Mouse (Mus musculus) hindbrain, embryonic 16.5 days (tissue): ENCODE data around the gene Lypd6. TPM values are rescaled to one million over a fixed set of nuclear protein-coding genes. Genes with fewer than 3 reads are reported as not detected.

Experiments used
- ATAC-seq: fragments of 200-750 bp; cut with Nextera tagmentation; 2 replicates; pipeline ENCODE4 v1.8.0; 2017; ENCODE audit warnings: moderate TSS enrichment, moderate library complexity
- H3K27ac ChIP-seq: fragments of 300-500 bp; sonication (generic); 2 replicates; pipeline ENCODE4 v1.5.1; 2014; ENCODE audit warnings: low read depth, mild to moderate bottlenecking, control low read depth, low read length, moderate library complexity
- H3K27me3 ChIP-seq: fragments of 300-500 bp; sonication (generic); replicated peaks from 2 replicates; pipeline ENCODE4 v1.6.1; 2014; ENCODE audit warnings: low read length; ENCODE audit not compliant: control insufficient read depth, insufficient read depth
- H3K36me3 ChIP-seq: fragments of 300-500 bp; sonication (generic); 2 replicates; pipeline ENCODE4 v1.6.1; 2014; ENCODE audit warnings: mild to moderate bottlenecking, low read length, moderate library complexity, mixed read lengths; ENCODE audit not compliant: control insufficient read depth, insufficient read depth
- H3K4me1 ChIP-seq: fragments of 300-500 bp; sonication (generic); 2 replicates; pipeline ENCODE4 v1.6.1; 2014; ENCODE audit warnings: low read depth, low read length; ENCODE audit not compliant: control insufficient read depth, insufficient read depth
- H3K4me2 ChIP-seq: fragments of 300-500 bp; sonication (generic); 2 replicates; pipeline ENCODE4 v1.6.1; 2014; ENCODE audit warnings: mild to moderate bottlenecking, low read length, control low read depth, moderate library complexity
- H3K4me3 ChIP-seq: fragments of 300-500 bp; sonication (generic); 2 replicates; pipeline ENCODE4 v1.5.1; 2014; ENCODE audit warnings: mild to moderate bottlenecking, low read length, control low read depth, moderate library complexity
- H3K9ac ChIP-seq: fragments of 300-500 bp; sonication (generic); 2 replicates; pipeline ENCODE4 v1.6.1; 2014; ENCODE audit warnings: low read depth, mild to moderate bottlenecking, control low read depth, low read length, moderate library complexity
- H3K9me3 ChIP-seq: fragments of 300-500 bp; sonication (generic); 2 replicates; pipeline ENCODE4 v1.6.1; 2014; ENCODE audit warnings: mild to moderate bottlenecking, low read length, moderate library complexity; ENCODE audit not compliant: control insufficient read depth
- WGBS: fragments of 180-500 bp; shearing (Covaris S2); extraction: QIAGEN DNeasy Blood & Tissue Kit; methylation state at CpG from one replicate; pipeline ENCODE4 v1.1.7; 2014; 5-methylcytosine and 5-hydroxymethylcytosine counted together
- polyA plus RNA-seq: library from polyadenylated mRNA; unstranded; fragments of >200 nt; fragmentation: Nextera tagmentation; extraction: Ambion mirVana; gene quantifications from 2 replicates; pipeline ENCODE4 v1.2.1, GENCODE M21; 2015

Gene Lypd6
- polyA plus RNA-seq, 1 experiment from 2014 or later = 14.1 TPM

GRCm38 (mm10) chr2:50065902-50066245, 355 bp upstream of the Lypd6 start:
- Histone ChIP-seq H3K4me1 (peaks cover 6% of the 10 kb centered on the region), H3K9me3 (no peaks in the 10 kb centered on the region), H3K4me3 (peak overlapping the region; percentile 60), H3K9ac (peak overlapping the region; percentile 68), H3K4me2 (peak overlapping the region; percentile 95), H3K27me3 (no peaks in the 10 kb centered on the region; the same call in 1 of the 2 replicates), H3K27ac (no peak overlapping the region), H3K36me3 (no peaks in the 10 kb centered on the region)
- no peak for ATAC-seq
- WGBS = under 1% methylated on average over 14 of the region's 14 CpGs

GRCm38 (mm10) chr2:50066968-50067315, 713 bp downstream of the Lypd6 start:
- ATAC-seq = no peak
- Histone ChIP-seq H3K27me3 (no peaks in the 10 kb centered on the region; the same call in 1 of the 2 replicates), H3K4me2 (peak overlapping the region; percentile 95)

DNA sequence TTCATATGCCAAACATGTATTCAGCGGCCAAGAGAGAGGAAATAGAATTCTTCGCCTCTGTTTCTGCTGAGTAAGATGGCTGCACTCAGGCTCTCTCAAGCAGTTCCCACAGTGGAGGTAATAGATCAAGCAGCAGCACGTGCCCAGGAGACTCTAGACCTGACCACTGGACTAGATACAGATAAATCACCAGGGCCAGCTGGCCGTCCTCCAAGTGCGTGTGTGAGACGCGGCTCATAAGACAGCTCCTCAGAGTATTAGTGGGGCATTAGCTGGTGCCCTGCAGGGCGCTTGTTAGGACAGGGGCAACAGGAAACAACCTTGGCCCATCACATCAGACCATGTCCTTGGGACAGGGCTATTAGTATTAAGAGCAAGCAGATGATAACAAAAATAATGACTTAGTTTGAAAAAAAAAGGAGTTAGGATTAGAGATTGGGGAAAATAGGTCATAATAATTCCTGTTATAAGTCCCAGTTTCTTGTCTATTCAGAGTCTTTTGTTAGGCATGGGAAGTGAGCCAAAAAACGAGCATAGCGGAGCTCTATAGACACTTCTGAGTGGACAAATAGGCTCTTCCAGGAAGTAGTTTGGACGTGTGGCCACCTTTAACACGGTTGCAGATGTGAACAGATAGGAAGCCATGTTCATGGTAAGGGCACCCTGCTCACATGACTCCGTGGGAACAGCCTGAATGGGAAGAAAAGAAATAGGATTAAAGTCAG, 3.5 kb downstream of the Lypd6 start:
- WGBS = 63% methylated on average over 13 of the region's 13 CpGs

More at GRCm38 (mm10) chr2:50066968-50067315, 713 bp downstream of the Lypd6 start:
- H3K9ac ChIP-seq = peak overlapping the region; percentile 68
- H3K4me1 ChIP-seq = peaks cover 6% of the 10 kb centered on the region
- no peaks in the 10 kb centered on the region for H3K9me3 ChIP-seq
- WGBS = under 1% methylated on average over 9 of the region's 9 CpGs
- no peaks in the 10 kb centered on the region for H3K36me3 ChIP-seq
- H3K27ac ChIP-seq = no peak overlapping the region
- H3K4me3 ChIP-seq = peak overlapping the region; percentile 60

DNA sequence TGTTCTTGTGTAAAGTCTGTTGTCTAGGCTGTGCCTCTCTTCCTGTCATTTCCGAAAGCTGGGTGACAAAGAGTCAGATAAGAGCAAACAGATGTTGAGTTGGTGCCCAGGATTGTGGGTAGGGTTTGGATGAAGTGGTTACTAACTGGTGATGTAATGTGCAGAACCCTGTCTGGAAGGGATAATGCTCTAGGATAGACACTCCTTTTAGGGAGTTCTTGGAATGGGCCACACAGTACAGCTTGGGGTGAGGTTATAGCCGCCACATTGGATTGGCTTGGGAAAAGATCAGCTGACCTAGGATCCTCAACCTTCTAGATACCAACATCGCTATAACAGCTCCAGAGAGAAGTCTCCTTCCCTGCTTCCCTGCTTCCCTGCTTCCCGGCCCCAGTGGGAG, 5.9 kb downstream of the Lypd6 start:
- ATAC-seq = no peak

More for the DNA sequence above, 3.5 kb downstream of the Lypd6 start:
- no peak overlapping the region for H3K27ac ChIP-seq
- no peaks in the 10 kb centered on the region; the same call in 1 of the 2 replicates for H3K27me3 ChIP-seq
- no peaks in the 10 kb centered on the region for H3K9me3 ChIP-seq
- peaks cover 6% of the 10 kb centered on the region for H3K4me1 ChIP-seq
- H3K9ac ChIP-seq = no peak overlapping the region
- H3K36me3 ChIP-seq = no peaks in the 10 kb centered on the region
- no peak overlapping the region for H3K4me3 ChIP-seq
- no peak for ATAC-seq
- H3K4me2 ChIP-seq = no peak overlapping the region

GRCm38 (mm10) chr2:50084746-50085145, 18.5 kb downstream of the Lypd6 start:
- Histone ChIP-seq H3K9ac (no peak overlapping the region), H3K27me3 (no peaks in the 10 kb centered on the region), H3K4me3 (no peak overlapping the region), H3K9me3 (no peaks in the 10 kb centered on the region), H3K27ac (no peak overlapping the region), H3K4me2 (no peak overlapping the region), H3K4me1 (no peaks in the 10 kb centered on the region), H3K36me3 (no peaks in the 10 kb centered on the region)
- no peak for ATAC-seq
- WGBS = 78% methylated on average over 3 of the region's 3 CpGs

More for the DNA sequence above, 5.9 kb downstream of the Lypd6 start:
- no peak overlapping the region for H3K4me3 ChIP-seq
- H3K4me1 ChIP-seq = peaks cover 6% of the 10 kb centered on the region; the same call in 1 of the 2 replicates
- H3K9ac ChIP-seq = no peak overlapping the region
- no peaks in the 10 kb centered on the region for H3K27me3 ChIP-seq
- WGBS = 89% methylated on average over 4 of the region's 4 CpGs
- H3K27ac ChIP-seq = no peak overlapping the region
- H3K36me3 ChIP-seq = no peaks in the 10 kb centered on the region
- H3K4me2 ChIP-seq = no peak overlapping the region
- H3K9me3 ChIP-seq = no peaks in the 10 kb centered on the region

DNA sequence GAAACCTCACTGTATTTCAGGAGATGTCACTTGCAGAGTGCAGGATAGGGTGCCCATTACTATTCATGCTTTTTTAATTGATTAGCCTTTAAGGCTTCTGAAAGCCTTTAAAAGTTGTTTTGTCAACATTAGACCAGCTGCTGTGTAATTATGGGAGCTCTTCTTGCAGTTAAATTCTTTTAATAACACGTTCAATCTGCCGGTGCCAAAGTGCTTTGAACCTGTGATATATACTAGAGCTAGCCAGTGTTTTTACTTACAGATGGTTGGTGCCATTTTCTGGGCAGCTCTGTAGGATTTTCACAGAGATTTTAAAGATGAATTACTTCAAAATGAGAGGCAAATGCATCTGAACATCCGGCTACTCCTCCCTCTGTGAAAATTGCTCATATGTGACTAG, 21.5 kb downstream of the Lypd6 start:
- ATAC-seq = no peak
- Histone ChIP-seq H3K36me3 (no peaks in the 10 kb centered on the region), H3K4me1 (no peaks in the 10 kb centered on the region), H3K9me3 (no peaks in the 10 kb centered on the region), H3K4me2 (no peak overlapping the region), H3K27me3 (no peaks in the 10 kb centered on the region), H3K27ac (no peak overlapping the region), H3K9ac (no peak overlapping the region), H3K4me3 (no peak overlapping the region)
- 62% methylated on average over 3 of the region's 3 CpGs for WGBS

GRCm38 (mm10) chr2:50096336-50096735, 30.1 kb downstream of the Lypd6 start:
- H3K9ac ChIP-seq = no peak overlapping the region
- ATAC-seq = peak; percentile 53
- no peak overlapping the region for H3K4me3 ChIP-seq
- H3K4me2 ChIP-seq = no peak overlapping the region
- H3K36me3 ChIP-seq = no peaks in the 10 kb centered on the region
- no peaks in the 10 kb centered on the region for H3K9me3 ChIP-seq
- no peak overlapping the region for H3K27ac ChIP-seq
- 67% methylated on average over 3 of the region's 3 CpGs for WGBS
- H3K4me1 ChIP-seq = peaks cover 12% of the 10 kb centered on the region
- H3K27me3 ChIP-seq = no peaks in the 10 kb centered on the region

DNA sequence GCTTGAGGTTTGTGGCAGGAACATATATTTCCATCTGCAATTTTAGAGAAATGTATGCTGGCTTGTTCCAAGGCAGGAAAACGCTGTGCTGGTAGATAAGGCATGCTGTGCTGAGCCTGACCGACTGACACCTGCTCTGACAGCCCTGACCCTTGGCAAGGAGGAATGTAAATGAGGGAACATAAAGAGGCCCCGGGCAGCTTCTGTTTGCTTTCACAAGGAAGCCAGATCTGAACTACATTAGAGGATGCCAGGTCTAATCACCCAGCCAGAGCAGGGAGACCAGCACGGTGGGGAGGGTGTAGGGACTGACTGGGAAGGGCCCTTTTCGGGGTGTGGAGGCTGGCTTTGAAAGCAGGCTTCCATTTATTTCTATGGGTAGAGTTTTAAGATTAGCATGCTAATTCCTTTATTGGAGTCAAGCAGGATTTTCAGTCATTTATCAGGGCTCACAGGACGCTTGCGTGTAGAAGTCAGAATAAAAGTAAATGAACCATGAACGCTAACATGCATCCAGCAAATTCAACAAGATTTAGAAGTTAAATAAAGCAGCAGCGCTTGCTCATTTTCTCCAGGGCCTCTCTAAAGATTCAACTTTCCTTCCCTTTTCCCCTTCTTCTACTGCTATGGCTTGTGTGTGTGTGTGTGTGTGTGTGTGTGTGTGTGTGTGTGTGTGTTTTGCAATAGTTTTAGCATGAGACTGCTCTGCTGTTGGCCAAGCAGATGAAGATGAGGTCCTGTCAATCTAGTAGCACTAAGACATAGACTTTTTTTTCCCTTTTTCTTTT, 34.3 kb downstream of the Lypd6 start:
- H3K4me2 ChIP-seq = no peak overlapping the region
- peak overlapping the region; percentile 46; the same call in 1 of the 2 replicates for H3K27ac ChIP-seq
- no peaks in the 10 kb centered on the region for H3K36me3 ChIP-seq
- ATAC-seq = peak; percentile 71
- H3K27me3 ChIP-seq = no peaks in the 10 kb centered on the region
- peaks cover 12% of the 10 kb centered on the region for H3K4me1 ChIP-seq
- no peak overlapping the region for H3K9ac ChIP-seq
- no peaks in the 10 kb centered on the region for H3K9me3 ChIP-seq
- 22% methylated on average over 9 of the region's 9 CpGs for WGBS
- no peak overlapping the region for H3K4me3 ChIP-seq

- Histone ChIP-seq H3K36me3 (no peaks in the 10 kb centered on the region), H3K4me1 (peaks cover 11% of the 10 kb centered on the region), H3K27me3 (no peaks in the 10 kb centered on the region), H3K27ac (0 out of 2 replicates have a peak overlapping the region, but pooled peaks have one; percentile 3), H3K4me3 (no peak overlapping the region), H3K9ac (no peak overlapping the region), H3K9me3 (no peaks in the 10 kb centered on the region), H3K4me2 (no peak overlapping the region)
- ATAC-seq = no peak; the same call in none of the 2 replicates
- WGBS = 86% methylated on average over 1 of the region's 1 CpGs
Measured at GRCm38 (mm10) chr2:50101152-50101450, 34.9 kb downstream of the Lypd6 start.
